Mouse (Mus musculus) small intestine, adult 2 months (tissue): ENCODE measurements at regions not wholly inside any gene's neighbourhood (a gene's known extent, or its start where the extent isn't known, plus 50 kb on each side); places are given as distances from the start of the nearest gene placed in this dataset.

Experiments
- CTCF ChIP-seq: fragments of 200-500 bp; IDR thresholded peaks from 2 replicates; pipeline ENCODE4 v1.5.1; 2012; ENCODE audit warnings: low read depth, mild to moderate bottlenecking, control low read depth, inconsistent platforms, low read length, moderate library complexity, mixed read lengths; ENCODE audit not compliant: insufficient replicate concordance, insufficient read length; ENCODE audit errors: extremely low read depth
- POLR2A ChIP-seq: fragments of 200-500 bp; IDR thresholded peaks from 2 replicates; pipeline ENCODE4 v1.6.1; 2012; ENCODE audit warnings: low read depth, mild to moderate bottlenecking, control low read depth, inconsistent platforms, low read length, moderate library complexity

GRCm38 (mm10) chr11:117592570-117592969, 61.5 kb upstream of the Tnrc6c start:
- no peak for TF ChIP-seq CTCF
- no peak for TF ChIP-seq POLR2A
